Mouse (Mus musculus): ENCODE measurements around the gene Gm11444.

DNA sequence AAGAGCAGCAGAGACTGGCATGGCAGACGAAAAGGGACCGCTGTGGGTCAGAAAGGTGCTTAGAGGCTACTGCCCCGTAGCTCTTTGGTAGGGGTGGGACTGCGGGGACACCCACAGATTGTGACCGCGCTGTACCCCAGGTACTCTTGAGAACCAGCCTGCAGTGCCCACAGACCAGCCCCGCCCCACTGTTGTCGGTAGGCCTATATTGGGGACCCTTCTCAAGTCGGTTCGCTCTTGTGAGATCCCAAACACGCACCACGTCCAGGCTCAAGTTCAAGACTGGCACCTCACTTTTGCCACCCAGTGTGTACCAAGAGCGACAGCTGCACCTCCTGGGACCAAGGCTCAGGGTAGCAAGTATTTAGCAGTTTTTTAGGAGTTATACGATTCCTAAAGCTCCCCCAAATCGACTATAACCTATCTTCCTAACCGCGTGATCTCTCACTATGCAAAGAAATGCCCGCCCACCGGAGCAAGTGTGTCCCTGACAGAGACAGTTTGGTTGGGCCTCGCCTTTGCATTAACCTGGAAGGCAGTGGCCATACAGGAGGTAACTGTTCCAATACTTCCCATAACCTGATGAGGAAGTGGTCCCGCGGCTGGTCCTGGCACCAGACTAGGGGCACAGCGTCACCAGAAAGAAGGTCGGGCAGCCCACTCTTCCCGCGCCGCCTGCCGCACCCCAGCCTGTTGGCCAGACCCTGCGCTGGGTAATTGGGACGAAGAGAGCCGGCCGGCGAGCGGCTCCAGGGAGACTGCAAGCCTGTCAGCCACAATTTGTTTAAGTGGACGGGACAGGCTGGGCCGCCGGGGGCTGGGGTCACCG is 21.2 kb downstream of the Gm11444 start:
- no peak for TF ChIP-seq POLR2A (IDR thresholded peaks at IDR 0.05; ENCODE audit: insufficient read depth, low read depth, low read length)
- TF ChIP-seq CTCF (IDR thresholded peaks at IDR 0.05; ENCODE audit: insufficient read depth, low read depth, low read length), result no peak

Measured in olfactory bulb, adult 2 months (tissue).